Mouse (Mus musculus) stomach, postnatal 0 days (tissue): ENCODE measurements around the gene AC161166.1. TPM values are rescaled to one million over a fixed set of nuclear protein-coding genes. Genes with fewer than 3 reads are reported as not detected.
"Not testable (repeated sequence)": the region's sequence is repeated elsewhere in the genome, so short reads cannot be mapped to it uniquely, and the experiment has no call there.

Source experiments
- ATAC-seq: fragments of 200-750 bp; cut with Nextera tagmentation; 2 replicates; pipeline ENCODE4 v1.8.0; 2017; ENCODE audit not compliant: low FRiP score, low TSS enrichment
- DNase-seq: peaks from one replicate; pipeline ENCODE4 v3.0.0-alpha.2; 2016; ENCODE audit warnings: low spot score
- H3K27ac ChIP-seq: fragments of 300-500 bp; sonication (generic); replicated peaks from 2 replicates; pipeline ENCODE4 v1.5.1; 2014; ENCODE audit warnings: mild to moderate bottlenecking, control low read depth
- H3K27me3 ChIP-seq: fragments of 300-500 bp; sonication (generic); 2 replicates; pipeline ENCODE4 v1.6.1; 2014; ENCODE audit warnings: low read length; ENCODE audit not compliant: control insufficient read depth, insufficient read depth
- H3K36me3 ChIP-seq: fragments of 300-500 bp; sonication (generic); 2 replicates; pipeline ENCODE4 v1.6.1; 2014; ENCODE audit warnings: low read length, mixed read lengths; ENCODE audit not compliant: control insufficient read depth, insufficient read depth
- H3K4me1 ChIP-seq: fragments of 300-500 bp; sonication (generic); replicated peaks from 2 replicates; pipeline ENCODE4 v1.6.1; 2014; ENCODE audit warnings: antibody characterized with exemption; ENCODE audit not compliant: control insufficient read depth, insufficient read depth
- H3K4me2 ChIP-seq: fragments of 300-500 bp; sonication (generic); replicated peaks from 2 replicates; pipeline ENCODE4 v1.6.1; 2014; ENCODE audit warnings: low read depth, mild to moderate bottlenecking, control low read depth, moderate library complexity
- H3K4me3 ChIP-seq: fragments of 300-500 bp; sonication (generic); 2 replicates; pipeline ENCODE4 v1.5.1; 2014; ENCODE audit warnings: low read depth, low read length, control low read depth
- H3K9ac ChIP-seq: fragments of 300-500 bp; sonication (generic); 2 replicates; pipeline ENCODE4 v1.6.1; 2014; ENCODE audit warnings: mild to moderate bottlenecking, low read length, control low read depth, mixed read lengths
- H3K9me3 ChIP-seq: fragments of 300-500 bp; sonication (generic); 2 replicates; pipeline ENCODE4 v1.6.1; 2016; ENCODE audit warnings: low read length; ENCODE audit not compliant: control insufficient read depth
- CTCF ChIP-seq: IDR thresholded peaks from 2 replicates; pipeline ENCODE4 v1.5.1; 2016; ENCODE audit warnings: antibody characterized with exemption, low read depth, mild to moderate bottlenecking, moderate library complexity
- EP300 ChIP-seq: optimal IDR thresholded peaks from 2 replicates; pipeline ENCODE3; 2016; ENCODE audit warnings: antibody characterized with exemption
- WGBS: fragments of 180-500 bp; shearing (Covaris S2); extraction: QIAGEN DNeasy Blood & Tissue Kit; methylation state at CpG from one replicate; pipeline ENCODE4 v1.1.7; 2014; 5-methylcytosine and 5-hydroxymethylcytosine counted together
- polyA plus RNA-seq: library from polyadenylated mRNA; unstranded; fragments of >200 nt; fragmentation: Nextera tagmentation; extraction: Ambion mirVana; gene quantifications from 2 replicates; pipeline ENCODE4 v1.2.1, GENCODE M21; 2015

AC161166.1 gene
- polyA plus RNA-seq, 1 experiment from 2014 or later, result 0.07 TPM

- H3K36me3 ChIP-seq, result no peaks in the 10 kb centered on the region
- H3K27me3 ChIP-seq, result no peaks in the 10 kb centered on the region
- no peak overlapping the region for H3K27ac ChIP-seq
- no peak overlapping the region for H3K4me2 ChIP-seq
- TF ChIP-seq EP300 (no peak), CTCF (peak; percentile 35; the same call in 1 of the 2 replicates)
- DNase-seq (no peak), ATAC-seq (no peak)
- no peaks in the 10 kb centered on the region for H3K4me1 ChIP-seq
- no peak overlapping the region for H3K4me3 ChIP-seq
- no peak overlapping the region for H3K9ac ChIP-seq
- no peaks in the 10 kb centered on the region for H3K9me3 ChIP-seq
- WGBS, result 80% methylated on average over 6 of the region's 6 CpGs
Observed at GRCm38 (mm10) chr7:24524978-24525377, 12.7 kb upstream of the AC161166.1 start.

GRCm38 (mm10) chr7:24523723-24524122 lies 11.5 kb upstream of the AC161166.1 start:
- H3K9ac ChIP-seq, result no peak overlapping the region
- TF ChIP-seq CTCF, result no peak
- TF ChIP-seq EP300, result no peak
- no peak overlapping the region for H3K4me3 ChIP-seq
- H3K9me3 ChIP-seq, result no peaks in the 10 kb centered on the region
- WGBS, result 88% methylated on average over 6 of the region's 6 CpGs
- H3K27me3 ChIP-seq, result no peaks in the 10 kb centered on the region
- H3K27ac ChIP-seq, result no peak overlapping the region
- no peak overlapping the region for H3K4me2 ChIP-seq
- H3K4me1 ChIP-seq, result no peaks in the 10 kb centered on the region
- no peaks in the 10 kb centered on the region for H3K36me3 ChIP-seq
- DNase-seq (no peak), ATAC-seq (no peak)

- Histone ChIP-seq H3K27ac (no peak overlapping the region), H3K9me3 (no peaks in the 10 kb centered on the region), H3K9ac (no peak overlapping the region), H3K4me2 (no peak overlapping the region), H3K27me3 (no peaks in the 10 kb centered on the region), H3K4me3 (no peak overlapping the region), H3K4me1 (no peaks in the 10 kb centered on the region), H3K36me3 (no peaks in the 10 kb centered on the region)
- TF ChIP-seq CTCF (no peak), EP300 (no peak)
- no peak for DNase-seq
- 46% methylated on average over 5 of the region's 5 CpGs for WGBS
- no peak for ATAC-seq
Observed at GRCm38 (mm10) chr7:24522805-24523204, 10.6 kb upstream of the AC161166.1 start.

- H3K27me3 ChIP-seq, DNase-seq, H3K9ac ChIP-seq, H3K4me1 ChIP-seq, ATAC-seq, H3K27ac ChIP-seq, H3K9me3 ChIP-seq, H3K4me3 ChIP-seq, H3K4me2 ChIP-seq, H3K36me3 ChIP-seq: not testable (repeated sequence)
- 84% methylated on average over 9 of the region's 10 CpGs for WGBS
Observed at GRCm38 (mm10) chr7:24520054-24520453, 7.8 kb upstream of the AC161166.1 start.

- H3K4me1 ChIP-seq, result no peaks in the 10 kb centered on the region
- no peak for ATAC-seq
Observed at GRCm38 (mm10) chr7:24519130-24519529, 6.9 kb upstream of the AC161166.1 start.

GRCm38 (mm10) chr7:24517654-24518053 lies 5.4 kb upstream of the AC161166.1 start:
- no peak for DNase-seq
- no peak overlapping the region for H3K9ac ChIP-seq
- no peaks in the 10 kb centered on the region for H3K27me3 ChIP-seq
- no peaks in the 10 kb centered on the region for H3K4me1 ChIP-seq
- no peak for ATAC-seq
- 64% methylated on average over 6 of the region's 6 CpGs for WGBS
- no peak overlapping the region for H3K4me3 ChIP-seq
- no peak for TF ChIP-seq EP300
- TF ChIP-seq CTCF, result no peak
- no peak overlapping the region for H3K27ac ChIP-seq
- no peak overlapping the region for H3K4me2 ChIP-seq
- no peaks in the 10 kb centered on the region for H3K36me3 ChIP-seq
- H3K9me3 ChIP-seq, result no peaks in the 10 kb centered on the region

More at GRCm38 (mm10) chr7:24519130-24519529, 6.9 kb upstream of the AC161166.1 start:
- no peaks in the 10 kb centered on the region for H3K27me3 ChIP-seq
- DNase-seq, result no peak
- H3K9me3 ChIP-seq, result no peaks in the 10 kb centered on the region
- TF ChIP-seq EP300 (no peak), CTCF (no peak)
- 65% methylated on average over 3 of the region's 3 CpGs for WGBS
- H3K4me3 ChIP-seq, result no peak overlapping the region
- H3K36me3 ChIP-seq, result no peaks in the 10 kb centered on the region
- H3K27ac ChIP-seq, result no peak overlapping the region
- H3K4me2 ChIP-seq, result no peak overlapping the region
- H3K9ac ChIP-seq, result no peak overlapping the region
